Mouse (Mus musculus): ENCODE data around the gene Ucn. TPM values are rescaled to one million over a fixed set of nuclear protein-coding genes. Genes with fewer than 3 reads are reported as not detected.

The Ucn gene
- total and polyA plus RNA-seq, 3 experiments, result not detected

GRCm38 (mm10) chr5:31154152-31154553 lies 15.5 kb upstream of the Ucn start, which contains the start of gene Mpv17 (continued):
- no peak for TF ChIP-seq UBTF (IDR thresholded peaks at IDR 0.05; ENCODE audit: borderline replicate concordance, insufficient read depth, low read depth, low read length)
- no peak for TF ChIP-seq MYB (IDR thresholded peaks at IDR 0.05; ENCODE audit: low read depth, low read length)
- TF ChIP-seq SMC3 (IDR thresholded peaks at IDR 0.05; ENCODE audit: low read depth, low read length), result no peak
- peak in 1 of 2 experiments; percentile 83; a peak in 2 of 4 replicates for TF ChIP-seq POLR2A (IDR thresholded peaks at IDR 0.05; ENCODE audit: control insufficient read depth in 1 of 2, insufficient read depth in 1 of 2, low read depth in 1 of 2, low read length in 2 of 2, poor library complexity in 1 of 2)
- TF ChIP-seq TBP (IDR thresholded peaks at IDR 0.05; ENCODE audit: low read depth, low read length), result no peak; the same call in 1 of the 2 replicates
- TF ChIP-seq ELF1 (IDR thresholded peaks at IDR 0.05; ENCODE audit: low read depth, low read length), result peak; percentile 91
- no peak for TF ChIP-seq MAFK (IDR thresholded peaks at IDR 0.05; ENCODE audit: borderline replicate concordance, low read depth, low read length)
- no peak for TF ChIP-seq ZC3H11A (IDR thresholded peaks at IDR 0.05; ENCODE audit: low read depth, low read length)
- peak; percentile 98 for TF ChIP-seq USF1 (IDR thresholded peaks at IDR 0.05; ENCODE audit: low read depth, low read length)
- no peak; the same call in 1 of the 2 replicates for TF ChIP-seq ETS1 (IDR thresholded peaks at IDR 0.05; ENCODE audit: low read depth, low read length)
- TF ChIP-seq ZMIZ1 (IDR thresholded peaks at IDR 0.05; ENCODE audit: low read depth, low read length), result peak; percentile 85; the same call in 1 of the 2 replicates
- TF ChIP-seq KAT2A (conservative IDR thresholded peaks at IDR 0.05; ENCODE audit: low read depth, low read length), result no peak; the same call in 1 of the 2 replicates

DNA sequence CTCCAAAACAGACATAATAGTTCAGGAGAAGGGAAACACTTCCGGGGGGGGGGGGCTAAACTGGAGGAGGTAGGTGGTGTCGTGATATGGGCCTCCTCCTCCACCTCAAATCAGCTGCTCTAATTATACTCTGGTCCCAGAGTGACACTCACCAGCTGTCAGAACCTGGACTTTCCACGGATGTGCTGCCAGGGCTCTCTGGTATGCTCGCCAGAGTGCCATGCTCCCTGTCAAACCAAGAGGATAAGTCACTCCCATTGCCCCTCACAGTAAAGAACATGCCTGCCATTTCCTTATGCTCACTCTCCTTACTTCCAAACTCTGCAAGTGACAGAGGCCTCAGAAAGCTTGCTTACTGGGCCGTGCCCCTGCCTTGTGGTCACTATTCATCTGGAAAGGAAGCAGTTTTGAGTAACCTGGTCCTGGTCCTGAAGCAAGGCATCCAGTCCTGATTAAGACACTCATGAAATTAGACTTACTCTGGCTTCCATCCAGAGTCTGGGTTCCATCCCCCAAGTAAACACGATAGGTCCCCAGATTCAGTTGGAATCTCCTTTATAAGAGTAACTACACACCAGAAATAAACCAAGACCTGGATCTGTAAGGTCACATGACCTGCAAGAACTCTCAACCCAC lies 15.0 kb upstream of the Ucn start:
- Histone ChIP-seq H3K9me3 (replicated peaks; ENCODE audit: insufficient read depth, low read length) (no peaks in the 10 kb centered on the region), H3K27me3 (ENCODE audit: control insufficient read depth in 1 of 2, insufficient read depth in 2 of 2, low read length in 2 of 2) (no peaks in the 10 kb centered on the region), H3K9ac (ENCODE audit: control insufficient read depth, low read depth, low read length, poor library complexity, severe bottlenecking) (peak overlapping the region; percentile 73), H3K4me3 (ENCODE audit: control insufficient read depth in 1 of 2, insufficient read depth in 1 of 2, low read depth in 2 of 2, low read length in 2 of 2) (peak overlapping the region; percentile 74 to 76), H3K27ac (ENCODE audit: control insufficient read depth, low read depth, low read length) (no peak overlapping the region), H3K4me1 (ENCODE audit: control insufficient read depth in 1 of 2, insufficient read depth in 2 of 2, low read length in 2 of 2) (no peaks in the 10 kb centered on the region; a peak in 1 of 4 replicates), H3K36me3 (ENCODE audit: control insufficient read depth in 1 of 2, insufficient read depth in 2 of 2, low read length in 2 of 2) (peaks cover 0 to 17% of the 10 kb centered on the region in 2 experiments; a peak in 2 of 4 replicates), H3K79me2 (ENCODE audit: control insufficient read depth, insufficient read depth, low read length, poor library complexity) (no peaks in the 10 kb centered on the region; the same call in 1 of the 2 replicates)
- TF ChIP-seq E2F4 (IDR thresholded peaks at IDR 0.05; ENCODE audit: borderline replicate concordance, low read depth, low read length) (no peak), TBP (IDR thresholded peaks at IDR 0.05; ENCODE audit: low read depth, low read length) (0 out of 2 replicates have a peak, but pooled peaks have one; percentile 52)
- no peak for DNase-seq (ENCODE audit: low read depth, low spot score)

DNA sequence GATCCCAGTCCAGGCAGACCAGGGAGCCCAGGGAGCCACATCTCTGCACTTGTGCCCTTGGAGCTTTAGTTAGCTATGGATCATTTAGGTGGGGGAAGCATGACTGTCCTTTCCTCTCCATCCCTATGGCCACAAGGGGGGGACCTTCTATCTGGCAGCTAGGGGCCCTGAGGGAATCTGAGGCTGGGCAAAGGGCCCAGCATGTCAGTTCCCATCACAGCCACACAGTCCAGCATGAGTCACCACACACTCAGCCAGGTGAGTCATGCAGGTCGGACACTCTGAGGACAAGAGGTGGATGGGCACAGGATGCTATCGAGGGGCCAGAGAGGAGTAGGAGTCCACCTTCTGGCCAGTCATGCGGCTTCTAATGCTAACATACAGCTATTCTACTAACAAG lies 13.1 kb upstream of the Ucn start:
- Histone ChIP-seq H3K4me1 (ENCODE audit: control insufficient read depth in 1 of 2, insufficient read depth in 2 of 2, low read length in 2 of 2) (no peaks in the 10 kb centered on the region; a peak in 1 of 4 replicates), H3K36me3 (ENCODE audit: control insufficient read depth in 1 of 2, insufficient read depth in 2 of 2, low read length in 2 of 2) (peaks cover 0 to 6% of the 10 kb centered on the region in 2 experiments; a peak in 1 of 4 replicates), H3K9me3 (replicated peaks; ENCODE audit: insufficient read depth, low read length) (no peaks in the 10 kb centered on the region), H3K9ac (ENCODE audit: control insufficient read depth, low read depth, low read length, poor library complexity, severe bottlenecking) (no peak overlapping the region), H3K4me3 (ENCODE audit: control insufficient read depth in 1 of 2, insufficient read depth in 1 of 2, low read depth in 2 of 2, low read length in 2 of 2) (no peak overlapping the region), H3K79me2 (ENCODE audit: control insufficient read depth, insufficient read depth, low read length, poor library complexity) (no peaks in the 10 kb centered on the region; the same call in 1 of the 2 replicates), H3K27me3 (ENCODE audit: control insufficient read depth in 1 of 2, insufficient read depth in 2 of 2, low read length in 2 of 2) (no peaks in the 10 kb centered on the region), H3K27ac (ENCODE audit: control insufficient read depth, low read depth, low read length) (no peak overlapping the region)
- DNase-seq (ENCODE audit: low read depth, low spot score), result no peak
- TF ChIP-seq ZC3H11A (IDR thresholded peaks at IDR 0.05; ENCODE audit: low read depth, low read length) (no peak), CTCF (IDR thresholded peaks at IDR 0.05 in 2 of 3, conservative IDR thresholded peaks at IDR 0.05 in 1 of 3; ENCODE audit: control insufficient read depth in 1 of 3, insufficient read depth in 1 of 3, low read depth in 2 of 3, low read length in 3 of 3, poor library complexity in 1 of 3, severe bottlenecking in 1 of 3) (peak in 2 of 3 experiments; percentile 22 to 30; a peak in 3 of 6 replicates), GATA1 (IDR thresholded peaks at IDR 0.05; ENCODE audit: low read depth, low read length) (no peak), NELFE (IDR thresholded peaks at IDR 0.05; ENCODE audit: low read depth, low read length) (no peak), RAD21 (IDR thresholded peaks at IDR 0.05; ENCODE audit: low read depth, low read length) (no peak; the same call in 1 of the 2 replicates), MAZ (IDR thresholded peaks at IDR 0.05; ENCODE audit: low read depth, low read length) (no peak), ZMIZ1 (IDR thresholded peaks at IDR 0.05; ENCODE audit: low read depth, low read length) (no peak), SMC3 (IDR thresholded peaks at IDR 0.05; ENCODE audit: low read depth, low read length) (peak; percentile 26; the same call in 1 of the 2 replicates)

Measured in MEL (cell line).